Mouse (Mus musculus) erythroblast, embryonic 14.5 days (primary cell): ENCODE results near the gene Gba.

Experiments used
- GATA1 ChIP-seq: IDR thresholded peaks from 2 replicates; pipeline ENCODE4 v1.6.1; 2012; ENCODE audit warnings: low read length, inconsistent platforms, mixed read lengths
- TAL1 ChIP-seq: IDR thresholded peaks from 3 replicates; pipeline ENCODE4 v1.6.1; 2012; ENCODE audit warnings: low read length, inconsistent platforms, mixed read lengths

- TF ChIP-seq GATA1 (no peak), TAL1 (no peak)
Observed at GRCm38 (mm10) chr3:89244158-89244981, 41.6 kb downstream of the Gba start.
